Mouse (Mus musculus): ENCODE data around the gene Tmem233. TPM values are rescaled to one million over a fixed set of nuclear protein-coding genes. Genes with fewer than 3 reads are reported as not detected.

Tmem233 gene
- polyA plus RNA-seq, 1 experiment from 2014 or later, result 0.05 TPM

DNA sequence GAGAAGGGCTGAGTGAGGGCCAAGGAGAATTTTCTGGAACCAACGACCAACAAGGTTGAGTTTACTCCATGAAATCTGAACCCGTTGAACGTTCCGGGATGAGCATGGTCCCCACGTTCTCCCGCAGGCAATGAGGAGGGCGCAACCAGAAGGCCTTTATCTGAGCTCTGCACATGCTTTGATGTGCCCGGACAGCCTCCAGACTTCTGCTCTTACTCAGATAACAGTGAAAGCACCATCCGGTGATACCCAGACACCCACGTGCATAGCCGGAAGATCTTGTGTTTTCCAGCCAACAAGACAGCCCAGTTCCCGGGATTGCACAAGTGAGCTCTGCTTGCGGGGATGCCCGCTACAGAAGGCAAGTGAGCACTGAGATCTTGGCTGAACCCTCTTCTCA is 56.5 kb downstream of the Tmem233 start:
- no peaks in the 10 kb centered on the region for H3K27me3 ChIP-seq
- peaks cover 8% of the 10 kb centered on the region; the same call in 1 of the 2 replicates for H3K36me3 ChIP-seq
- 91% methylated on average over 14 of the region's 14 CpGs for WGBS
- no peak overlapping the region for H3K4me3 ChIP-seq
- ATAC-seq (ENCODE audit: insufficient number of reproducible peaks, low FRiP score, low TSS enrichment, low read depth), result no peak
- H3K9ac ChIP-seq, result no peak overlapping the region
- H3K9me3 ChIP-seq, result no peaks in the 10 kb centered on the region
- H3K4me2 ChIP-seq, result no peak overlapping the region
- H3K4me1 ChIP-seq, result peaks cover 18% of the 10 kb centered on the region
- no peak overlapping the region for H3K27ac ChIP-seq

DNA sequence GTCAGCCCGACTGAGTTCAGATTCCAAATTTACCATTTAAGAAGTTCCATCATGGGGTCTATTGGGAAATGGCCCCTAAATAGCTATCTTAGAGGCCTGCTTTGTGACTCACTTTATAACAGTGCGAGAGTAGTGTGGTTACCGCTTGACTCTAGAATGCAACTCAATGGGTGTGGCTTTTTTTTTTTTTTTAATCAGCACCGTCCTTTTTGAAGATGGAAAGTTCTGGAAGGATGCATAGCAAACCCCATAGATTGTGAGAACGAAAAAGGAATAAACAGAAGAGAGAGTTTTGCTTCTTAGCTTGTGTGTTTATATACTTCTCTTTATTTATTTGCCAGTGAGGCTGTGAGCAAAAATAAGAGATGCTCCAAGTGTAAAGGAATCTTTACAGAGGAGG is 56.9 kb downstream of the Tmem233 start:
- H3K36me3 ChIP-seq, result peaks cover 13% of the 10 kb centered on the region
- H3K4me1 ChIP-seq, result peaks cover 18% of the 10 kb centered on the region
- no peaks in the 10 kb centered on the region for H3K27me3 ChIP-seq
- 87% methylated on average over 5 of the region's 5 CpGs for WGBS
- no peak for ATAC-seq (ENCODE audit: insufficient number of reproducible peaks, low FRiP score, low TSS enrichment, low read depth)
- no peak overlapping the region for H3K9ac ChIP-seq
- H3K9me3 ChIP-seq, result no peaks in the 10 kb centered on the region
- H3K4me2 ChIP-seq, result no peak overlapping the region
- no peak overlapping the region for H3K27ac ChIP-seq
- H3K4me3 ChIP-seq, result no peak overlapping the region

DNA sequence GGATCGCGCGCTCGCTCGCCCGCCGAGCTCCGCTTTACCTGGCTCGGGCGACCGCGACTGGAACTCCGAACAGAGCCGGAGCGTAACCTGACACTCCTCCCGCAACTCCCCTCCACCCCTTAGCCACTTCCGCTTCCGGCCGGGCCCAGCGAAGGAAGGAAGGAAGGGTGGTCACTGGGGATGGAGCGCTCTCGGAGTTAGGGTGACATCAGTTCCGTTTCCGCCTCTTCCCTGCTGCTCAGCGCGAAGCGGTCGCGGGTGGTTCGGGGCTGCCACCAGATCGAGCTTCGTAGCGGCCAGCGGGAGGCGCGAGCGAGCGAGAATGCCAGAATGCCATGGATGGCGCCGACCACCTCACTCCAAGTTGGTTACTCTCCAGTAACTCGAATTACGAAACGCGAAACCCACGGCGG is 58.7 kb downstream of the Tmem233 start, which contains the start of gene Prkab1:
Gene Prkab1 (minus strand): TSS at position 182 of the 413 bp plus-strand sequence.
- ATAC-seq (ENCODE audit: insufficient number of reproducible peaks, low FRiP score, low TSS enrichment, low read depth), result peak; percentile 97
- under 1% methylated on average over 41 of the region's 46 CpGs for WGBS
- Histone ChIP-seq H3K9ac (peak within 1 kb of the TSS; percentile 83), H3K27ac (peak within 1 kb of the TSS; percentile 90), H3K4me2 (peak within 1 kb of the TSS; percentile 77), H3K4me3 (peak within 1 kb of the TSS; percentile 89), H3K36me3 (peaks cover 31% of the 10 kb centered on the region), H3K4me1 (peaks cover 13% of the 10 kb centered on the region), H3K9me3 (no peaks in the 10 kb centered on the region), H3K27me3 (no peaks in the 10 kb centered on the region)

DNA sequence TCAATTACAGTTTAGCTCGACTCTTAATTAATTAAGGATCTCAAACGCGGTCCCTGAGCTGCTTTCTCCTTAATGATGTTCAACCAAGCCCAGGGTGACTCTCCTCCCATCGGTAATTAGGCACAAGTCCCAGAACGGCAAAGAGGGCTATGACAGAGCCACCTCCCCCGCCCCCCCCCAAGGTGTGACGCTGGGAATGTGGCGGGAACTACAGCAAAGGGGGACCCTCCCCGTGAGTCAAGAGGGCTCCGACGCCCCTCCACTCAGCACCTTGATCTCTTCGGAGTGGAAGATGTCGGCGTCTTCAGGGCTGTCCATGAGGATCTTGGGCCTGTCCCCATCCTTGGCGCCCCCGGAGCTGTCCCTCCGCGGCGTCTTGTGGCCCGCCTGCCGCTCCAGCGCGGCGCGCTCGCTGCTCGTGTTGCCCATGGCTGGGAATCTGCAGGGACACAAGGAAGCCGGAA is 59.2 kb downstream of the Tmem233 start:
- peaks cover 13% of the 10 kb centered on the region for H3K4me1 ChIP-seq
- H3K27me3 ChIP-seq, result no peaks in the 10 kb centered on the region
- WGBS, result under 1% methylated on average over 28 of the region's 28 CpGs
- H3K4me2 ChIP-seq, result peak overlapping the region; percentile 77
- peak overlapping the region; percentile 89 for H3K4me3 ChIP-seq
- peak overlapping the region; percentile 83 for H3K9ac ChIP-seq
- peak; percentile 30; the same call in 1 of the 2 replicates for ATAC-seq (ENCODE audit: insufficient number of reproducible peaks, low FRiP score, low TSS enrichment, low read depth)
- H3K9me3 ChIP-seq, result no peaks in the 10 kb centered on the region
- H3K36me3 ChIP-seq, result peaks cover 35% of the 10 kb centered on the region
- H3K27ac ChIP-seq, result peak overlapping the region; percentile 90

DNA sequence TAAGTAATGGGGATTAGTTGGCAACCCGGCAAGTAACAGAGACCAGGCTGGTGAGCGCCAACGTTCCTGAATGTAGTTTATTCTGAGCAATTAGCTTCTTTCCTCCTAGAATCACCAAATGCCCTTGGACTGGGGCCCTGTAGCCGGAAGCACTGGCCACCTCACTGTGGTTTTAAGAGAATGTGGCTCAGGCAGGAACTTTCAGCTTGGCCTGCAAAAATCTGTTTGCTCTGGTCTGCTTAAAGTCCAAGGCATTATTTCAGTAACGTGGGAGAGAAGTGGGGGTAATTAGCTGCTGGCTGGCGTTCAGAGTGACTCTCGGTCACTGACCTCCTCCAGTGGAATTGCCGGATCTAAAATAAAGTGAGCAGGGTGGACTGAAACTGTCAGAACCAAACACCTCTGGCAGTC is 59.8 kb downstream of the Tmem233 start:
- WGBS, result 10% methylated on average over 8 of the region's 8 CpGs
- H3K4me2 ChIP-seq, result peak overlapping the region; percentile 77
- ATAC-seq (ENCODE audit: insufficient number of reproducible peaks, low FRiP score, low TSS enrichment, low read depth), result no peak
- peak overlapping the region; percentile 90 for H3K27ac ChIP-seq
- peaks cover 13% of the 10 kb centered on the region for H3K4me1 ChIP-seq
- no peaks in the 10 kb centered on the region for H3K27me3 ChIP-seq
- H3K9ac ChIP-seq, result peak overlapping the region; percentile 83
- peaks cover 41% of the 10 kb centered on the region for H3K36me3 ChIP-seq
- peak overlapping the region; percentile 89 for H3K4me3 ChIP-seq
- H3K9me3 ChIP-seq, result no peaks in the 10 kb centered on the region

DNA sequence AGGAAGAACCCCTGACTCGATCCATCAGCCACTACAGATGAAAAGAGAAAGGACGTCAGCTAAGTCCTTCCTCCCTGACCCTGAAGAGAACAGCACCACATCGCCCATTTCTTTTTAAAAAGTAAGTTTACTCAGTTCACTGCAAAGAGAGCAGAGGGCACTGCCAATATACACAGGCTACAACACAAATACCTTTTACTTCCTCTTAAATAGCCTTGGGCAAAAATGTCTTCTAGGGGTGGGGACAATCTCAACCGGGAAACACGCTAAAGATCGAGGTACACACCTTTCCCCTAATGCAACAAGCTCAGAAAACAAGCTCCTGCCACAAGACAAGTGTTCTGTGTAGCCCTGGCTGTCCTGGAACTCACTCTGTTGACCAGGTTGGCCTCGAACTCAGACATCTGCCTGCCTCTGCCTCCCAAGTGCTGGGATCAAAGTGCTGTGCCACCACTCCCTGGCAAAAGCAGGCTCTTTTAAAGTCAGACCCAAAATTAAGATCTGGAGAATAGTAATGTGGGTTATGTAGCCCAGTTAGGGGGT is 60.3 kb downstream of the Tmem233 start:
- Histone ChIP-seq H3K9ac (peak overlapping the region; percentile 83; the same call in 1 of the 2 replicates), H3K27ac (no peak overlapping the region), H3K4me2 (peak overlapping the region; percentile 77), H3K9me3 (no peaks in the 10 kb centered on the region), H3K27me3 (no peaks in the 10 kb centered on the region), H3K4me3 (peak overlapping the region; percentile 89), H3K4me1 (peaks cover 13% of the 10 kb centered on the region), H3K36me3 (peaks cover 47% of the 10 kb centered on the region)
- 72% methylated on average over 7 of the region's 7 CpGs for WGBS
- ATAC-seq (ENCODE audit: insufficient number of reproducible peaks, low FRiP score, low TSS enrichment, low read depth), result no peak

DNA sequence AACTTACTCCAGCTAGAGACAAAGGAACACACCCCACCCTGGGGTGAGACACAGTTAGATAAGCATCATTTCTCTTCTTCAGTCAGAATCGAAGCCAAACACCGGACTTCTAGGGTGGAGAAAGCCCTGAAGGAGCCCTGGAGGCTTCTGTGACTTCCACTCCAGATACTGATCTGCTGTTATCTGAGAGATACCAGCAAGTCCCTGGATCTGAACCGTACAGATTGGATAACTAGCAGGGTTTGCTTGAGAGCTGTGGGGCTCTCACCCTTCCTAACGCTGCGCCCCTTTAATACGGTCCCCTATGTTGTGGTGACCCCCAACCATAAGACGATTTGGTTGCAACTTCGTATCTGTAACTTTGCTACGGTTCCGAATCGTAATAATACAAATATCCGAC is 60.9 kb downstream of the Tmem233 start:
- Histone ChIP-seq H3K27me3 (no peaks in the 10 kb centered on the region), H3K4me3 (0 out of 2 replicates have a peak overlapping the region, but pooled peaks have one; percentile 89), H3K36me3 (peaks cover 53% of the 10 kb centered on the region), H3K9ac (no peak overlapping the region), H3K4me1 (peaks cover 13% of the 10 kb centered on the region), H3K4me2 (no peak overlapping the region), H3K9me3 (no peaks in the 10 kb centered on the region), H3K27ac (no peak overlapping the region)
- WGBS, result 93% methylated on average over 12 of the region's 12 CpGs
- no peak for ATAC-seq (ENCODE audit: insufficient number of reproducible peaks, low FRiP score, low TSS enrichment, low read depth)

DNA sequence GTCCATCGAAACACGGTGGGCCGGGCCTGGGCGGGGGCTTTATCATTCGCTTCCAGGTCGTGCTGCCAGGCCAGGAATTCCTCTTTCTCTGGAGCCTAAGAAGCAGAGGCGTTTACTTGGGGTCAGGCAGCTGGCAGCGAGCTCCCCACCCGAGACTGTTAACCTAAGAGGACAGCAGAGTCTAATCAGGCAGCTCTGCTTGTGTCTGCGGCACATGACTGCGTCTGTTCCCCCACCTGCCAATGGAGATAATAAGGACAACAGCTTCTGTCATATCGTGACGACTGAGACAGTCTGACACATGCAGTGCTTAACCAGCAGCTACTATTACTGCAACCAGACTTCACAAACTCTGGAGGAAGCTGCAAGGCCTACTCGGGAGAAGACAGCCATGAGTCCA is 61.5 kb downstream of the Tmem233 start:
- H3K4me1 ChIP-seq, result peaks cover 13% of the 10 kb centered on the region
- no peak overlapping the region for H3K9ac ChIP-seq
- WGBS, result 89% methylated on average over 14 of the region's 14 CpGs
- no peak overlapping the region for H3K4me2 ChIP-seq
- no peaks in the 10 kb centered on the region for H3K27me3 ChIP-seq
- no peak overlapping the region for H3K4me3 ChIP-seq
- no peak overlapping the region for H3K27ac ChIP-seq
- H3K9me3 ChIP-seq, result no peaks in the 10 kb centered on the region
- H3K36me3 ChIP-seq, result peaks cover 58% of the 10 kb centered on the region
- ATAC-seq (ENCODE audit: insufficient number of reproducible peaks, low FRiP score, low TSS enrichment, low read depth), result no peak

DNA sequence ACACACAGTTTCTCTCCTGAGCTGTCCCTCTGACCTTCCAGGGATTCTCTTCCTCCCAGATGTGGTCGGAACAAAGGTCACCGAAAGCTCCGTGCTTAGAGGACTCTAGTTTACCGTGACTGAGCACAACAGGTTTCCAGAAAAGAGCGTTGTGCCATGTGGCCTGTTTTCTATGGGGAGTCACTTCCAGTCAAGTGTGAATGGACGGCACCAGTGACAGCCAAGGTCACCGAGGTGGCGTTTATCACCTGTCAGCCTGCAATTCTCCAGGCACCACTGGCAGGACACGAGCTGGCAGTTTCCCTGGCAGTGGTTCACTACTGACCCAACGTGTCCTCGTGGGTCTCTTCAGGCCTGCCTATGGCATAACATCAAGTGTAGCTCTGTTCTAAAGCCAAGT is 63.7 kb downstream of the Tmem233 start:
- Histone ChIP-seq H3K27ac (no peak overlapping the region), H3K4me1 (peaks cover 13% of the 10 kb centered on the region), H3K9me3 (no peaks in the 10 kb centered on the region), H3K9ac (no peak overlapping the region), H3K4me2 (no peak overlapping the region), H3K36me3 (peaks cover 79% of the 10 kb centered on the region), H3K27me3 (no peaks in the 10 kb centered on the region), H3K4me3 (no peak overlapping the region)
- WGBS, result 65% methylated on average over 11 of the region's 11 CpGs
- ATAC-seq (ENCODE audit: insufficient number of reproducible peaks, low FRiP score, low TSS enrichment, low read depth), result no peak

DNA sequence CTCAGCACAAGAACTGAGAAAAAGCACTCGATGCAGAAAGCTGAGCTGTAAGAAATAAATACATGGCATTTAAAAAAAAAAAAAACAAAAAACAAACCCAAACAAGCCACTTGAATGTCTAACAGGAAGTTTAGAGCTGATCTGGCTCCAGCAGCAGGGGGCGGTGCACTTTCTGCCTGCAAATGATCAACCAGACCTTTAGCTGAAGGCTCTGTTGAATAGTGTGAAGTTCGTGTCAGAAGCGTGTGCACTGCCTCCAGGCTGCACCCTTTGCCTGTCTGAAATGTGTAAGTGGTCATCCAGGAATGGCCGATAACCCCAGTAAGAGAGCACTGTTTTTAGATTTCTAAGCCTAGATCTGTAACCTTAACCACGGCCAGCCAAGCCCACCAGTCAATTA is 64.3 kb downstream of the Tmem233 start:
- no peaks in the 10 kb centered on the region for H3K9me3 ChIP-seq
- peaks cover 13% of the 10 kb centered on the region for H3K4me1 ChIP-seq
- 82% methylated on average over 6 of the region's 6 CpGs for WGBS
- H3K27ac ChIP-seq, result no peak overlapping the region
- ATAC-seq (ENCODE audit: insufficient number of reproducible peaks, low FRiP score, low TSS enrichment, low read depth), result no peak
- H3K27me3 ChIP-seq, result no peaks in the 10 kb centered on the region
- peaks cover 85% of the 10 kb centered on the region for H3K36me3 ChIP-seq
- no peak overlapping the region for H3K4me2 ChIP-seq
- H3K9ac ChIP-seq, result no peak overlapping the region
- H3K4me3 ChIP-seq, result no peak overlapping the region

DNA sequence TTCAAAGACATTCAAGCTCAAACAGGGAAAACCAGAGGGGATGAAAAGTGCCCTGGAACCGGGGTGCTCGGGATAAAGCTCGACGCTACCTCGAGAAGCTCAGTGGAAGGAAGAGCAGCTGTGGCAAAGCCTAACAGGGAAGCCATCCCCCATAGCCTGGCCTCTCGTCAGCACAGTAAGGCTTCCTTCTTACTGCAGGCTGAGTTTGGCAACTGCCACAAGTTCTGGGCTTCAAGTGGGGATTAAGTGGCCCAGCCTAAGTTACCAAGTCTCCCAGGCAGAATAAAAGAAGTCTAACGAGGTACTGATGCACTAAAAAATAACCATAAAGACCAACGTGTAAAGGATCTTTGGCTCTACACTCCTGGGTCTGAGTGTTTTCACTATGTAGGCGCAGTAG is 64.8 kb downstream of the Tmem233 start:
- Histone ChIP-seq H3K9ac (no peak overlapping the region), H3K4me2 (no peak overlapping the region), H3K27me3 (no peaks in the 10 kb centered on the region), H3K4me1 (peaks cover 8% of the 10 kb centered on the region), H3K4me3 (no peak overlapping the region), H3K36me3 (peaks cover 91% of the 10 kb centered on the region), H3K27ac (no peak overlapping the region), H3K9me3 (no peaks in the 10 kb centered on the region)
- ATAC-seq (ENCODE audit: insufficient number of reproducible peaks, low FRiP score, low TSS enrichment, low read depth), result no peak
- 82% methylated on average over 9 of the region's 9 CpGs for WGBS

DNA sequence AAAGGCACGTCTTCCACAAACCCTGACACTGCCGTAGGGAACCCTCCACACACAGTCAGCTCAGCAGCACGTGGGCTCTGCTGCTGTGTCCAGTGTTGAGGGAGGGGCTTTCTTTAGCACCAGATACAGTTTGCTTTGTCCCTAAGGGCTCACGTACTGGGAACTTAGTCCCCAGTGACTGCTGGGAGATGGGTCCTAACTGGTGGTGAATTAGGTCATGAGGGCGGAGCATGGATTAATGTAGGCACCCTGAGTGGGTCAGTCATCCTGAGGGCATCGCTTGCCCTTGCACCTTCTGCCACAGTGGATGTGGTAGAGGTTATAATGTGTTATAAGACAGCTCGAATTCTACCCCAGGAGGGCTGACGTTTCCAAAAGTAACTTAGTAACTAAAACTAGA is 65.7 kb downstream of the Tmem233 start:
- Histone ChIP-seq H3K9me3 (no peaks in the 10 kb centered on the region), H3K4me2 (no peak overlapping the region), H3K9ac (no peak overlapping the region), H3K27me3 (no peaks in the 10 kb centered on the region), H3K4me1 (0 out of 2 replicates have a peak, but pooled peaks cover 2% of the 10 kb centered on the region), H3K4me3 (no peak overlapping the region), H3K36me3 (peaks cover 96% of the 10 kb centered on the region), H3K27ac (no peak overlapping the region)
- no peak for ATAC-seq (ENCODE audit: insufficient number of reproducible peaks, low FRiP score, low TSS enrichment, low read depth)
- WGBS, result 91% methylated on average over 8 of the region's 8 CpGs
